Mouse (Mus musculus): ENCODE measurements around the gene Gm12184. TPM values are rescaled to one million over a fixed set of nuclear protein-coding genes. Genes with fewer than 3 reads are reported as not detected.
"Not testable (repeated sequence)": the region's sequence is repeated elsewhere in the genome, so short reads cannot be mapped to it uniquely, and the experiment has no call there.

Gm12184 gene
- polyA plus RNA-seq, 1 experiment = 9.7 TPM

- TF ChIP-seq POLR2A (IDR thresholded peaks at IDR 0.05; ENCODE audit: low read depth, low read length) (no peak), CTCF (conservative IDR thresholded peaks at IDR 0.05; ENCODE audit: insufficient read depth, insufficient read length, low read depth, low read length) (no peak)
- no peak for DNase-seq
- Histone ChIP-seq H3K4me3 (ENCODE audit: insufficient read depth, low read depth, low read length) (no peak overlapping the region), H3K27me3 (replicated peaks; ENCODE audit: control insufficient read depth, insufficient read depth, low read length) (no peaks in the 10 kb centered on the region), H3K4me1 (ENCODE audit: control insufficient read depth, insufficient read depth, low read length) (peaks cover 6% of the 10 kb centered on the region), H3K27ac (ENCODE audit: insufficient read depth, low read depth, low read length) (no peak overlapping the region), H3K36me3 (ENCODE audit: control insufficient read depth, insufficient read depth, low read length) (no peaks in the 10 kb centered on the region; the same call in none of the 2 replicates)
- 87% methylated on average over 7 of the region's 7 CpGs for WGBS
These were observed 28.1 kb downstream of the Gm12184 start for GRCm38 (mm10) chr11:48798308-48798707.

- H3K4me1 ChIP-seq (ENCODE audit: control insufficient read depth, insufficient read depth, low read length) = peaks cover 6% of the 10 kb centered on the region
- no peaks in the 10 kb centered on the region for H3K27me3 ChIP-seq (replicated peaks; ENCODE audit: control insufficient read depth, insufficient read depth, low read length)
- no peak overlapping the region for H3K27ac ChIP-seq (ENCODE audit: insufficient read depth, low read depth, low read length)
- TF ChIP-seq CTCF (conservative IDR thresholded peaks at IDR 0.05; ENCODE audit: insufficient read depth, insufficient read length, low read depth, low read length) (no peak), POLR2A (IDR thresholded peaks at IDR 0.05; ENCODE audit: low read depth, low read length) (no peak)
- DNase-seq = no peak
- WGBS = 81% methylated on average over 5 of the region's 5 CpGs
- H3K4me3 ChIP-seq (ENCODE audit: insufficient read depth, low read depth, low read length) = no peak overlapping the region
- no peaks in the 10 kb centered on the region for H3K36me3 ChIP-seq (ENCODE audit: control insufficient read depth, insufficient read depth, low read length)
These were observed 29.2 kb downstream of the Gm12184 start for GRCm38 (mm10) chr11:48797287-48797686.

GRCm38 (mm10) chr11:48796290-48796689, 30.2 kb downstream of the Gm12184 start:
- DNase-seq = no peak
- Histone ChIP-seq H3K27me3 (replicated peaks; ENCODE audit: control insufficient read depth, insufficient read depth, low read length) (no peaks in the 10 kb centered on the region), H3K4me3 (ENCODE audit: insufficient read depth, low read depth, low read length) (no peak overlapping the region), H3K4me1 (ENCODE audit: control insufficient read depth, insufficient read depth, low read length) (peaks cover 3% of the 10 kb centered on the region; the same call in 1 of the 2 replicates), H3K36me3 (ENCODE audit: control insufficient read depth, insufficient read depth, low read length) (no peaks in the 10 kb centered on the region), H3K27ac (ENCODE audit: insufficient read depth, low read depth, low read length) (no peak overlapping the region)
- TF ChIP-seq POLR2A (IDR thresholded peaks at IDR 0.05; ENCODE audit: low read depth, low read length) (no peak), CTCF (conservative IDR thresholded peaks at IDR 0.05; ENCODE audit: insufficient read depth, insufficient read length, low read depth, low read length) (0 out of 2 replicates have a peak, but pooled peaks have one; percentile 23)
- WGBS = 73% methylated on average over 4 of the region's 4 CpGs

- Histone ChIP-seq H3K27ac (ENCODE audit: insufficient read depth, low read depth, low read length) (no peak overlapping the region), H3K4me3 (ENCODE audit: insufficient read depth, low read depth, low read length) (no peak overlapping the region), H3K36me3 (ENCODE audit: control insufficient read depth, insufficient read depth, low read length) (no peaks in the 10 kb centered on the region), H3K27me3 (replicated peaks; ENCODE audit: control insufficient read depth, insufficient read depth, low read length) (no peaks in the 10 kb centered on the region), H3K4me1 (ENCODE audit: control insufficient read depth, insufficient read depth, low read length) (peaks cover 2% of the 10 kb centered on the region; the same call in 1 of the 2 replicates)
- WGBS = 96% methylated on average over 7 of the region's 7 CpGs
- DNase-seq = no peak
- no peak for TF ChIP-seq POLR2A (IDR thresholded peaks at IDR 0.05; ENCODE audit: low read depth, low read length)
- TF ChIP-seq CTCF (conservative IDR thresholded peaks at IDR 0.05; ENCODE audit: insufficient read depth, insufficient read length, low read depth, low read length) = no peak
These were observed 31.2 kb downstream of the Gm12184 start for GRCm38 (mm10) chr11:48795221-48795620.

GRCm38 (mm10) chr11:48793184-48793583, 33.3 kb downstream of the Gm12184 start:
- TF ChIP-seq CTCF (conservative IDR thresholded peaks at IDR 0.05; ENCODE audit: insufficient read depth, insufficient read length, low read depth, low read length) (no peak), POLR2A (IDR thresholded peaks at IDR 0.05; ENCODE audit: low read depth, low read length) (no peak)
- H3K4me3 ChIP-seq (ENCODE audit: insufficient read depth, low read depth, low read length) = no peak overlapping the region
- H3K4me1 ChIP-seq (ENCODE audit: control insufficient read depth, insufficient read depth, low read length) = peaks cover 2% of the 10 kb centered on the region; the same call in 1 of the 2 replicates
- no peak overlapping the region for H3K27ac ChIP-seq (ENCODE audit: insufficient read depth, low read depth, low read length)
- H3K27me3 ChIP-seq (replicated peaks; ENCODE audit: control insufficient read depth, insufficient read depth, low read length) = no peaks in the 10 kb centered on the region
- no peaks in the 10 kb centered on the region for H3K36me3 ChIP-seq (ENCODE audit: control insufficient read depth, insufficient read depth, low read length)
- 98% methylated on average over 3 of the region's 3 CpGs for WGBS
- no peak for DNase-seq

GRCm38 (mm10) chr11:48791894-48792293, 34.6 kb downstream of the Gm12184 start:
- H3K36me3 ChIP-seq (ENCODE audit: control insufficient read depth, insufficient read depth, low read length); H3K27ac ChIP-seq (ENCODE audit: insufficient read depth, low read depth, low read length); H3K4me3 ChIP-seq (ENCODE audit: insufficient read depth, low read depth, low read length); H3K27me3 ChIP-seq (replicated peaks; ENCODE audit: control insufficient read depth, insufficient read depth, low read length); DNase-seq; H3K4me1 ChIP-seq (ENCODE audit: control insufficient read depth, insufficient read depth, low read length): not testable (repeated sequence)
- WGBS = 92% methylated on average over 9 of the region's 9 CpGs

GRCm38 (mm10) chr11:48790946-48791345, 35.5 kb downstream of the Gm12184 start:
- 27% methylated on average over 8 of the region's 8 CpGs for WGBS
- no peak overlapping the region for H3K4me3 ChIP-seq (ENCODE audit: insufficient read depth, low read depth, low read length)
- no peak overlapping the region for H3K27ac ChIP-seq (ENCODE audit: insufficient read depth, low read depth, low read length)
- peaks cover 2% of the 10 kb centered on the region; the same call in 1 of the 2 replicates for H3K4me1 ChIP-seq (ENCODE audit: control insufficient read depth, insufficient read depth, low read length)
- H3K36me3 ChIP-seq (ENCODE audit: control insufficient read depth, insufficient read depth, low read length) = no peaks in the 10 kb centered on the region
- no peaks in the 10 kb centered on the region for H3K27me3 ChIP-seq (replicated peaks; ENCODE audit: control insufficient read depth, insufficient read depth, low read length)
- peak; percentile 80 for DNase-seq
- TF ChIP-seq POLR2A (IDR thresholded peaks at IDR 0.05; ENCODE audit: low read depth, low read length) = no peak
- TF ChIP-seq CTCF (conservative IDR thresholded peaks at IDR 0.05; ENCODE audit: insufficient read depth, insufficient read length, low read depth, low read length) = no peak

Data from kidney, adult 2 months (tissue).